Mouse (Mus musculus) T-helper 1 cell (primary cell): ENCODE data around the gene Wbp2.
"Not testable (repeated sequence)": the region's sequence is repeated elsewhere in the genome, so short reads cannot be mapped to it uniquely, and the experiment has no call there.

Experiments
- in situ Hi-C: fragments of 300-600 bp; cut with MboI, MseI; formaldehyde crosslinking; loops from one replicate; pipeline ENCODE4 v1.15.1; 2025; ENCODE audit warnings: high pct_unique_total_duplicates

Gene Wbp2

GRCm38 (mm10) chr11:116092959-116093358 lies 6.2 kb upstream of the Wbp2 start:
- in situ Hi-C loops, result not testable (repeated sequence)

GRCm38 (mm10) chr11:116091591-116091990 lies 4.8 kb upstream of the Wbp2 start:
- in situ Hi-C loops, result no loop called here

- in situ Hi-C loops, result loop anchor here (10.0 kb wide), 1 partner anchor 45 kb away; the partner anchor contains the start of genes Mrpl38 and Trim65
These were observed 2.8 kb upstream of the Wbp2 start for GRCm38 (mm10) chr11:116089545-116089944.

GRCm38 (mm10) chr11:116088741-116089394 lies 2.1 kb upstream of the Wbp2 start:
- in situ Hi-C loops, result loop anchor here (10.0 kb wide), 1 partner anchor 46 kb away; the partner anchor contains the start of genes Mrpl38 and Trim65

- in situ Hi-C loops, result loop anchor here (10.0 kb wide), 1 partner anchor 47 kb away; the partner anchor contains the start of genes Mrpl38 and Trim65
These were observed 1.4 kb upstream of the Wbp2 start for GRCm38 (mm10) chr11:116088188-116088587.

- in situ Hi-C loops, result loop anchor here (10.0 kb wide), 1 partner anchor 47 kb away; the partner anchor contains the start of genes Mrpl38 and Trim65
These were observed 667 bp upstream of the Wbp2 start for GRCm38 (mm10) chr11:116087194-116088130.

GRCm38 (mm10) chr11:116084166-116084565 lies 2.6 kb downstream of the Wbp2 start:
- in situ Hi-C loops, result loop anchor here (10.0 kb wide), 1 partner anchor 51 kb away; the partner anchor contains the start of genes Mrpl38 and Trim65

GRCm38 (mm10) chr11:116083096-116083672 lies 3.6 kb downstream of the Wbp2 start:
- in situ Hi-C loops, result loop anchor here (10.0 kb wide), 1 partner anchor 52 kb away; the partner anchor contains the start of genes Mrpl38 and Trim65

- in situ Hi-C loops, result loop anchor here (10.0 kb wide), 1 partner anchor 54 kb away; the partner anchor contains the start of genes Mrpl38 and Trim65
These were observed 5.7 kb downstream of the Wbp2 start for GRCm38 (mm10) chr11:116081081-116081480.

- in situ Hi-C loops, result loop anchor here (5.0 kb wide), 1 partner anchor 47 kb away; the partner anchor contains the start of gene Unk
These were observed 7.3 kb downstream of the Wbp2 start for GRCm38 (mm10) chr11:116079511-116079910.

GRCm38 (mm10) chr11:116078676-116079320 lies 8.0 kb downstream of the Wbp2 start:
- in situ Hi-C loops, result loop anchor here (5.0 kb wide), 1 partner anchor 46 kb away; the partner anchor contains the start of gene Unk

GRCm38 (mm10) chr11:116078221-116078620 lies 8.6 kb downstream of the Wbp2 start:
- in situ Hi-C loops, result loop anchor here (5.0 kb wide), 1 partner anchor 46 kb away; the partner anchor contains the start of gene Unk

- in situ Hi-C loops, result loop anchor here (5.0 kb wide), 1 partner anchor 45 kb away; the partner anchor contains the start of gene Unk
These were observed 9.2 kb downstream of the Wbp2 start, which contains the start of gene Unc13d for GRCm38 (mm10) chr11:116077446-116078204. Gene Unc13d, minus strand, starts transcription at chr11:116077961.

GRCm38 (mm10) chr11:116076836-116077235 lies 10.0 kb downstream of the Wbp2 start:
- in situ Hi-C loops, result loop anchor here (5.0 kb wide), 1 partner anchor 45 kb away; the partner anchor contains the start of gene Unk

- in situ Hi-C loops, result loop anchor here (5.0 kb wide), 1 partner anchor 44 kb away; the partner anchor contains the start of gene Unk
These were observed 10.6 kb downstream of the Wbp2 start for GRCm38 (mm10) chr11:116076266-116076540.

- in situ Hi-C loops, result loop anchor here (5.0 kb wide), 1 partner anchor 43 kb away; the partner anchor contains the start of gene Unk
These were observed 11.1 kb downstream of the Wbp2 start for GRCm38 (mm10) chr11:116075539-116076265.

GRCm38 (mm10) chr11:116074436-116074991 lies 12.3 kb downstream of the Wbp2 start:
- in situ Hi-C loops, result no loop called here

- in situ Hi-C loops, result no loop called here
These were observed 14.2 kb downstream of the Wbp2 start for GRCm38 (mm10) chr11:116072608-116073007.

GRCm38 (mm10) chr11:116071510-116071909 lies 15.3 kb downstream of the Wbp2 start:
- in situ Hi-C loops, result no loop called here
